Mouse (Mus musculus): Measurements from ENCODE around the gene Zkscan2. TPM values are rescaled to one million over a fixed set of nuclear protein-coding genes. Genes with fewer than 3 reads are reported as not detected.

The Zkscan2 gene
- 0.66 and 0.83 TPM in 2 replicates for polyA plus RNA-seq (2015; fragmentation: Nextera tagmentation; extraction: Ambion mirVana)

DNA sequence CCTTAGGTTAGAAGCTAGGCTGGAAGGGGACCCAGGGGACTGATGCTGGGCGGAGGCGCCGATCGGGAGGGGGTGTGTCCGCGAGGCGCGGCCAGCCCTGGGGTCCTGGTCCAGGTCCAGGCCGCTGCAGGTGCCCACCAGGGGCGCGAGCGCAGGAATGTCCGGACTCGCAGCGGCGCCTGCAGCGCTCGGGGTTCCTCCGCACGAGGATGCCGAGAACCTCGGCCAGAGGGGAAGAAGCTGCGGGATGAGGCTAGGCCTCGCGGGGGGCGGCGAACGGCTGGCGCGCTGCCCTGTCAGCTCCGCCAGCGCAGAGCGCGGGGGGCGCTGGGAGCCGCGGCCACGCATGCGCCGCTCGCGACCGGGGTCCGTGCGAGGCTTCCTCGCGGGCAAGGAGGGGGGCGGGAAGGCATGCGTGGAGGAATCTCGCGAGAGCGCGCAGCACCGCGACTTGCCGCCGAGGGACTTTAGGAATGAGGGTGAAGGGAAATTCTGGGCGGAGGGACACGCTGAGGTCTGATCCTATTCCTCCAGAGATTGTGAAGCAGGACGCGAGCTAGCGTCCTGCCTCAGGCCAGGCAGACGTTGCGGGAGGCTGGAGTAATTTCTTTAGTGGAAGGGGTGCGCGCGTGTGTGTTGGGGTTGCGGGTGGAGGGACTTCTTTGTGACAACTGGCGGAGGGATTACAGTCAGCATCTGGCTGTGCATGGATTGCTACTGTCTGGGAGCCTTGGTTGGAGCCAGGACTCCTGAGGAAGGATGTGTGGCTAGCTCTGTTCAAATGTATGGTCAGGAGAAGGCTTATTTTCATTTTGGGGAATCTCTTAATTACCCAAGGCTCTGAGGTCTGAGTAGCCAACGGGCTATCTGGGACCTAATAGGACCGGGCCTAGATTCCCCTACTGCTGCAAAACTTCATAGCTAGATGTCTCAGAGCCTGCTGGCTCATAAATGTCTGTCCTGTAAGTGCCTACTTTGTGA is at the start of gene Zkscan2:
TSS of gene Zkscan2 (minus strand) at position 211 of the 981 bp plus-strand sequence.

DNA sequence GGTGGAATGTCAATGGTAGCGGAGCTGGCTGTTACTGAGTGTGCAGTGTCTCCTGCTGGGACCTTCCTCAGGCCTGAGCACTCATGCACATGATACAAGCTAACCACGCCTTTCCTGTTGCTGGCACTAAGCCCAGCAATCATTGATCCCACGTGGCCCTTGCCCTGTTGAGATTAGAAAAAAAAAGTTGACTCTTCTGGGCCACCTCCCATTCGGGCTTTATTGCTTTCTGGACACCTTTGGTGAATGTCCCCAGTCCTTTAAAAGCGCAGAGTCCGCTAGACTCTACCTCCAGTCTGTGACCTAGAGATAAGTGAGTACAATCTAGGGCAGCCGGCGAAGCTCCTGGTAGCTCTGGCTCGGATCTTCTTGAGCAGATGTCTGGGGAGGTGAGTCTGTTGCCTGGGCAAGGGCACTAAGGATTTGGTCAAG is 38.2 kb downstream of the Zkscan2 start, which contains the start of gene Aqp8:
TSS of gene Aqp8 (plus strand) at position 222 of the 432 bp plus-strand sequence.

Other genes with a start within 250 kb of the Zkscan2 start
- gene Lcmt1, start 130.7 kb downstream of the Zkscan2 start, polyA plus RNA-seq (2015; fragmentation: Nextera tagmentation; extraction: Ambion mirVana): 31.7 and 34.6 TPM in 2 replicates
- 9.4 and 12.5 TPM in 2 replicates for gene Arhgap17, start 130.5 kb downstream of the Zkscan2 start, polyA plus RNA-seq (2015; fragmentation: Nextera tagmentation; extraction: Ambion mirVana)
- not detected in 2 replicates for gene Aqp8, start 38.2 kb downstream of the Zkscan2 start, polyA plus RNA-seq (2015; fragmentation: Nextera tagmentation; extraction: Ambion mirVana)